Mouse (Mus musculus) ovary, postnatal 36 days (tissue): ENCODE results near the gene Unc5b.
"Not testable (repeated sequence)": the region's sequence is repeated elsewhere in the genome, so short reads cannot be mapped to it uniquely, and the experiment has no call there.

ENCODE experiments used
- DNase-seq: peaks from one replicate; pipeline ENCODE4 v3.0.0; 2022; ENCODE audit warnings: low spot score, mixed read lengths

Unc5b gene

DNA sequence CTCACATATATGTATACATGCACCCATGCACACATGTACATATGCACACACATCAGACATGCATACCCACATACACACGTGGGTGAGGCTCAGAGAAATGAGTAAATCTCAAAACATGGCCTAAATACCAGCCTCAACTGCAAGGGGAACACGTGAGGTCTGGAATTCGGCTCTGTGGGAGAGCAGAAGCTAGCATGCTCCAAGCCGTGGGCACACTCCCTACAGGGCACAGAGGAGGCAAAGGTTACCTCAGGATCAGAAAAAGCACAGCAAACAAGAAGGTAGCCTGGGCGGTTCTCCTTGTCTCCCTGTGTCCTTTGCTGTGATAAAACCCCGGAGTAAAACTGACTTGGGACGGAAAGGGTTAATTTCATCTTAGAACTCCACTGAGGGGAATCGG, 77.4 kb downstream of the Unc5b start:
- DNase-seq, result no peak

- DNase-seq, result no peak
Measured at GRCm38 (mm10) chr10:60753261-60753660, 78.1 kb downstream of the Unc5b start.

GRCm38 (mm10) chr10:60752040-60753020, 79.1 kb downstream of the Unc5b start, which contains the start of gene Slc29a3:
Slc29a3 (minus strand) TSS chr10:60752794.
- peak; percentile 98 for DNase-seq

DNA sequence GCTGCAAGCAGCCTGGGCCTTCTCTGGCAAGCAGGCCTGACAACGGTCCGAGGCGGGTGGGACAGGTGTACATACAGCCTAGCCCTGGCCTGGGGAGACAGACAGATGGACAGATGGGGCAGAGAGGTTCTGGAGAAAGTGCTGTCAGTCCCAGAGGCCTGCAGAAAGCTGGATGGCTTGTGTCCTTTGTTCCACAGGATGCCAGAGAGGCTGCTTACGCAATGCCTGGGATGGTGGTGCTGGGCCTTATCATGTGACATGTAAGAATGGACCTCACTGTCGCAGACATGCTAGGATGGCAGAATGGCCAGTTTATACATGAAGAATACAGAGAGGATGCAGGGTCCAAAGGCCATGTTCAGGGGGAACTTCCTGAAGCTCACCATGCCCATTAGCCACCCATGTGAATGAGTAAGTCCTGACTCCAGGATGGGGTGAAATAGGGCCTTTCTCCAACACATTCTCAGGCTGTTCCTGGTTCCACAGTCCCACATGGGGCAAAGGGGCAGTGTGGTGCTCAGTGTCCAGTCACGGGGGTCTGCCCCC, 83.6 kb downstream of the Unc5b start:
- no peak for DNase-seq

GRCm38 (mm10) chr10:60746512-60746911, 84.9 kb downstream of the Unc5b start:
- no peak for DNase-seq

- no peak for DNase-seq
Measured at GRCm38 (mm10) chr10:60744543-60745290, 86.7 kb downstream of the Unc5b start.

- no peak for DNase-seq
Measured at GRCm38 (mm10) chr10:60743681-60744080, 87.7 kb downstream of the Unc5b start.

DNA sequence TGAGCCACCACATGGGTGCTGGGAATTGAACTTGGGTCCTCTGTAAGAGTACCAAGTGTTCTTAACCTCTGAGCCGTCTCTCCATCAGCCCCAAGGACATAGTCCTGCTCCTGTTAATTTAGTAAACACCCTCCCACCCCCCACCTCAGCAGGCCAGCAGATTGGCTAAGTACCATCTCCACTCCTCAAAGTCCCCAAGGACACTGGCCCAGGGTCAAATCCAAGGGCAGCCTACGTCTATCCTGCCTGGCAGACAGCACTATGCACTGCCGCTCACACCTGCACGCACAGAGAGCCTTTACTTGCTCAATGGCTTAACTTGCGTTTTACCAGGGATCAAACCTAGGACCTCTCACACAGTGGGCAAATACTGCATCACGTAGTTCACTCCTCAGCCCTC, 88.4 kb downstream of the Unc5b start:
- peak; percentile 35 for DNase-seq

DNA sequence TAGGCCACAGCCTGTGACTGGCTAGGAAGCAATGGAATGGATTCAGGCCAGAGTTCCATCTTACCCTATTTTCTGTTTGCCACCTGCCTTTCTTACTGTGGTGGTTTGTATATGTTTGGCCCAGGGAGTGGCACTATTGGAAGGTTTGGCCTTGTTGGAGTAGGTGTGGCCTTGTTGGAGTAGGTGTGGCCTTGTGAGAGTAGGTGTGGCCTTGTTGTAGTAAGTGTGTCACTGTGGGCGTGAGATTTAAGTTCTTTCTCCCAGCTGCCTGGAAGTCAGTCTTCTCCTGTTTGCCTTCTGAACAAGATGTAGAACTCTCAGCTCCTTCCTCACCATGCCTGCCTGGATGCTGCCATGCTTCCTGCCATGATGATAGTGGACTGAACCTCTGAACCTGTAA, 89.1 kb downstream of the Unc5b start:
- not testable (repeated sequence) for DNase-seq

GRCm38 (mm10) chr10:60741435-60741834, 89.9 kb downstream of the Unc5b start:
- no peak for DNase-seq

DNA sequence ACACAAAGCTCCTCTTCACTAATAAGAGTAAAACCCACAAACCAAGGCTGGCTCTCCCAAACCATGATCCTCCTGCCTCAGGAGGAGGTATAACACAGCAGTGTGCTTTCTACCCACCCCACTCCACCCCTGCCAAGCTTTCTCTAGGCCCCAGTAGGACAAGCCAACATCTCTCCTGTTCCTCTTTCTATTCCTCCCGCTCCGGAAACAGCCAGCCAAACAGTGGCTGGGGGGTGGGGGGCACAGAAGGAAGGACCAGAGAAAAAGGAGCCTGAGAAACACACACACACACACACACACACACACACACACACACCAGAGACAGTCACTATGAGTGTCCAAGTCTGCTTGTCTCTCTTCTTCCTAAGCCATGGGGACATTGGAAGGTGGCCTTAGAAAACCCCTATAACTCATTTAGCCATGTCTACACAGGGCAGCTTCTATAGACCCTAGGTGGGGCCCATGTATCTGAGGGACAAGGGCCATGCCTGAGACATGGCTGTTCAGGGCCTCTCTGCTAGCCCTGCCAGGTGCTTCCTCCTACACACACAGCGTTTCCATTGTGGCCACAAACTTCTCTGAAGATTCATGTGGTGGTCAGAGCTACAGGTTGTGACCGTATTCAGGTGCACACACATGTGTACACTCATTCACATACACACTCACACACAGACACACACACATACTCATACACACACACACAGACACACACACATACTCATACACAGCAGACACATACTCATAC, 91.6 kb downstream of the Unc5b start:
- no peak for DNase-seq

DNA sequence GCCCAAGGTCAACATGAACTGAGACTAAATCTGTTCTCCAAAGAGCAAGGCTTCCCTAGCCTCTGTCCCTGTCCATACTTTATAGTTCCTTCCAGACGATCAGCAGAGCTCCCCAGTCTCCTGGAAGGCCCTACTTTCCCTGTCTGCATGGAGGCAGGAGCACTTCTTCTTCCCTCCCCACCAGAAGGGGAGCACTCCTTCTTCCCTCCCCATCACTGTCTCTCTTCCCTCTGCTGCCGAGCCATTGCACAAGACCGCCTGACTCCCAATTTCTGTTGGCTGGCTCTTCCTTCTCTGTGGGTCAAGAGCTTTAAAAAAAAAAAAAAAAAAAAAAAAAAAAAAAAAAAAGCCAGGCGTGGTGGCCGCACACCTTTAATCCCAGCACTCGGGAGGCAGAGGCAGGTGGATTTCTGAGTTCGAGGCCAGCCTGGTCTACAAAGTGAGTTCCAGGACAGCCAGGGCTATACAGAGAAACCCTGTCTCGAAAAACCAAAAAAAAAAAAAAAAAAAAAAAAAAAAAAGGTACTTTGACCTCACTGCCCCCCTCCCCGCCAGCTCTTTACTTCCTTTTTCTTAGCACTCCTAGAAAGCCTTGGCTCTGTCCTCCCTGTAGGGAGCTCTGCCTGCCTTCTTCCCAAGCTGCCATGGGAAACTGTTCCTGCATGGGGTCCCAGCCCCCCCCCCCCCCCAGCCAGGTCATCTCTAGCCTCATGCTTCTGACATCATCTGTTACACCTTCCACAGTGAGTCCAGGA, 93.3 kb downstream of the Unc5b start:
- DNase-seq, result no peak

- DNase-seq, result no peak
Measured at GRCm38 (mm10) chr10:60737169-60737728, 94.1 kb downstream of the Unc5b start.

DNA sequence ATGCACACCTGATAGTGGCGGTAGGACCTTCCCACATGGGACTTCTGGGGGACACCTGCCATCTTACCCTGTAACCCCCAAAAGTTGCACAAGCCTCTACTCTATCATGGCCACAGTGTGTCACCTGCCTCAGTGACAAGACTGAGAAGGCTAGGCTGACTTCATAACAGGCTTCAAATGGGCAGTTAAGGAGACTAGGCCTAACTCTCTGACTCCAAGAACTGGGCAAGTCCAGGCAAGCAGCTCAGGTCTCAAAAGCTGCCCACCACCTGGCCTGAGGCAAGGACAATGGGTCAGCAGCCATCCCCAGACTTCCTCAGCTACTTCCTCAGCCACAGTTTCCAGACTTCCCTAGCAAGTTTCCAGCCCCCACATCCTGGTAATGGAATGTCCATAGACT, 95.6 kb downstream of the Unc5b start:
- no peak for DNase-seq

GRCm38 (mm10) chr10:60733471-60733870, 97.9 kb downstream of the Unc5b start:
- no peak for DNase-seq

- DNase-seq, result no peak
Measured at GRCm38 (mm10) chr10:60732397-60732861, 99.0 kb downstream of the Unc5b start.

DNA sequence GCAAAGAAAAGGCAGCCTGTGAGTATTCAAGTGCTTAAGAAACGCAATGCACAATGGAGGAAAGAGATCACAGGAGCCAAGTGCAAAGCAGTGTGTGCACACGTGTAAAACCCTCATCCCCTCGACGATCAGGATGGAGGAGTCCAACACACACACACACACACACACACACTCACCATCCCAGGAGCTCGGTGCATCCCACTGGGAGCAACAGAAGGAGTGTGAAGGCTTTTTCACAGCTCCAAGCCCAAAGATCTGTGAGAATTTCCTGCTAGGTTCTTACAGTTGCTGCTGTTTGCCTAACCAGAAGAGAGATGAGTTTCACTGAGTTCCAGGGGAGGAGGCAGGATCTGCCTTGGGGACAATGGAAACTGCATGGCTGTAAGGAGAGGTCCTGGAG, 99.6 kb downstream of the Unc5b start:
- no peak for DNase-seq

- no peak for DNase-seq
Measured at GRCm38 (mm10) chr10:60727301-60727700, 104.1 kb downstream of the Unc5b start.

- no peak for DNase-seq
Measured at GRCm38 (mm10) chr10:60726896-60727295, 104.5 kb downstream of the Unc5b start.

DNA sequence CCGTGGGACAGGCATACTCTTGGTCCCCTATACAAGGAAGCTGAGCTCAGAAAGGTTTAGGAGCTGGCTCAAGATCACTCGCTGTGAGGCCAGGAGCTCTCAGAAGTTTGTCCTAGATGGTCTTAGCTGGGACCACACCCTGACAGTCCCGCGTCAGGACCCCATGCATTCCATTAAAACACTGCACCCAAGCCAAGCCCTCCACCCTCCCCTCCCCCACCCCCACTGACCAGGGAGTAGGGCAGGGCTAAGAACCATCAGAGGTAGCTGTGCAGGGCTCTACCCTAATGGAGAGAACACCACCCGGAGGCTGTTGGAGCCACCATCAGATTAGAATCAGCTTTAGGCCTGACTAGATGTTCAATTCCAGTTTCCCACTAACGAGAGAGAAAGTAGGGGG, 106.9 kb downstream of the Unc5b start:
- no peak for DNase-seq

DNA sequence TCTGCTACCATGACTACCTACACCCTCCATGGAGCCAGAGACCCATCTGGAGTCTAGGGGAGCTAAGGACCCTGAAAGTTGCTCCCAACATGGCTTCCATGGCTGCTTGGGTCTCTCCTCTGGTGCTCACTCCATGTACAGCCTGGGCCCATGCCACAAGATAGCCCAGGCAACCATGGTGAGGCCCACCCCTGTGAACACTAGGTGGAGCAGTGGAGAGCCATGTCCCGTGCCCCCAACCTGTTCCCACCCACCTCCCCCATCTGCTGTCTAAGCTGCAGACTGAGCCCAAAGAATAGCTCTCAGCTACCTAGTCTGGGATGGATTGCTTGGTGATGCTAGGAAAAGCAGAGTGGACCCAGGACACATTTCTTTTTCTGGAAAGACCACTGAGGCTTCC, 108.0 kb downstream of the Unc5b start:
- DNase-seq, result no peak
